Mouse (Mus musculus) ZHBTc4 (cell line): ENCODE measurements around the gene Tbc1d15.

Source experiments
- DNase-seq: peaks from one replicate; pipeline ENCODE4 v3.0.0-alpha.2; 2011; ENCODE audit warnings: low read depth, low spot score

Tbc1d15 gene

GRCm38 (mm10) chr10:115160289-115160688, 91.0 kb downstream of the Tbc1d15 start:
- DNase-seq: peak; percentile 72
